In the genomic region with DNA sequence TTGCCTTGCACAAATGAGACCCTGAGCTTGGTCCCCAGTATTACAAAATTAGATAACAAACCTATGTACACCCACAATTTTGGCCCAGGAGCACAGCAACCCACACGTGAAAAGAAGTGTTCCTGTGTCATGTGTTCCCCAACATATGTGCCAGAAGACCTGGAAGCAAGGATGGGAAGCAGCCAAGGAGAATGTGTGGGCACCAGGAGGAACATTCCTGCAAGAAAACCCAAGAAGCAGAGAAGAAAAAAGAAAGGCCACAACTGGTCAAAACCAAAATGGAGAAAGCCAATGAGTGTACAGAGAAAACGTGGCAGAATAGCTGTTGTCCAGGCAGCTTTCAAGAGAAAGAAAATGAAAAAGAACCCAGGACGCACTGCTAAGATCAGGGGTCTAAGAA, we compare ENCODE assay signal across 2 mouse cellular contexts. TPM values are rescaled to one million over a fixed set of nuclear protein-coding genes. Genes with fewer than 3 reads are reported as not detected.
"Had no signal": no experiment of that assay in that cellular context is flagged by ENCODE, and none has a peak within 500 bp of the region (broad histone marks: within the 10 kb centered on the region; RNA-seq: fewer than 3 reads in every experiment).

No protein-coding gene starts in this region.

RNA-seq across cellular contexts. Expression of a gene that starts 20.5 kb away (rescaled TPM):
- total RNA-seq: megakaryocyte, adult 5-6 weeks; megakaryocyte-erythroid progenitor cell, adult 5-6 weeks had no signal
